Mouse (Mus musculus) adrenal gland, adult 8-10 months (tissue): ENCODE data around the gene Serpina1b. TPM values are rescaled to one million over a fixed set of nuclear protein-coding genes. Genes with fewer than 3 reads are reported as not detected.
A peak's percentile ranks its signal among the peaks of the same experiment; 100 is the strongest.
"Not testable (repeated sequence)": the region's sequence is repeated elsewhere in the genome, so short reads cannot be mapped to it uniquely, and the experiment has no call there.

Source experiments
- DNase-seq: peaks from one replicate; pipeline ENCODE4 v3.0.0; 2022
- total RNA-seq, 4 experiments: library from RNA; stranded (reverse); gene quantifications; 2 replicates each; pipeline ENCODE4 v1.2.4; 2022

Serpina1b gene
- 1 to 10 TPM in 3 of 4 experiments, under 1 TPM in 1; 0.86 to 4.1 (median 1.9) TPM for total RNA-seq

GRCm38 (mm10) chr12:103830273-103830672, at the start of gene Serpina1b:
Serpina1b (minus strand) TSS chr12:103830373.
- not testable (repeated sequence) for DNase-seq

DNA sequence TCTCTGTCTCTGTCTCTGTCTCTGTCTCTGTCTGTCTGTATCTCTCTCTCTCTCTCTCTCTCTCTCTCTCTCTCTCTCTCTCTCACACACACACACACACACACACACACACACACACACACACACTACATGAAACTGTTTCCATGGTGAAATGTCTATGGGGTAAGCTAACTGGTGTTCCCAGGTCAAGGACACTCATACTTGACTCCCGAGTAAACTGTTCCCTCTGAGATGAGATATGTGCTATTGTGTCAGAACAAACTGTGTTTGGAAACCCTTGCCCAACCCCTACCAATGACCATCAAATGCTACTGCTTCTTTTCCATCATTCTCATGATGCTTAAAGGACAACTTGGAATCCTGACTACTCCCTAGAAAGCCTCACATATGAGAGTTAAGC, 36.7 kb upstream of the Serpina1b start:
- peak; percentile 13 for DNase-seq

- DNase-seq = not testable (repeated sequence)
These were observed 33.2 kb upstream of the Serpina1b start, which contains the start of gene Serpina1a for GRCm38 (mm10) chr12:103863101-103863974. Serpina1a (minus strand) TSS chr12:103863562.

DNA sequence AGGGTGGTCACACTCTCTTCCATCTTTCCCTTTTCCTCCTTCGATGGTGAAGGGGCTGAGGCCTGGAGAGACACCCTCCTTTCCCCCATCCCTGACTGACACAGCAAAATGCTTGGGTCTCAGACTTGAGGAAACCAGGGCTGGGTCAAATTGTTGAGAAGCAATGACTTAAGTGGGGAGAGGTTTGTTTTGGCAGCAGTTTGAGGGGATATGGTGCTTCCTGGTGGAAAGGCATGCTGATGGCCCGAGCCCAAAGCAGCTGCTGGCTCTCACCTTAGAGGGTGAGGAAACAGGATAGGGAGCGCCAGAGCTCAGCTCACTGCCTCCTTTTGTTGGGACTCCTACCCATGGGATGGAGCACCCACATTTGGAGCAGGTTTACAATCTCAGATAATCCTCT, 30.8 kb upstream of the Serpina1b start:
- no peak for DNase-seq

GRCm38 (mm10) chr12:103860571-103860970, 30.4 kb upstream of the Serpina1b start:
- not testable (repeated sequence) for DNase-seq

GRCm38 (mm10) chr12:103859584-103859983, 29.4 kb upstream of the Serpina1b start:
- not testable (repeated sequence) for DNase-seq

DNA sequence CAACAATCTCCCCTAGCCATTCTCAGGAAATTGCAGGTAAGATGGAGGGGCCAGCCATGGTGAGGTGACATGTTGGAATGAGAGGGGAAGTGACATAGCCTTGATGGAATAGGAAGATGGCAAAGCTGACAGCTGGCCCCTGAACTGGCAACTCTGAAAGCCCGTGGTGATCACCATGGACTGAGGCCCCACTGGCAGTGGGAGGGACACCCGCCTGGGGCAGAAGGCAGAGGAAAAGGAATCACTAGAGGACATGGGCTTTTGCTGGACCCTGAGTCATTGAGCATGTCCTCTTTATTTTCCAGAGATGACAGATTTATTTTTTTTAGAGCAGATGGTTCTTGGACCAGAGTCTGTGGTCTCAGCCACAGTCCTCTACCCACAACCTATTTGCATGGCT, 22.9 kb upstream of the Serpina1b start:
- DNase-seq = not testable (repeated sequence)

GRCm38 (mm10) chr12:103827661-103828372, 2.4 kb downstream of the Serpina1b start:
- not testable (repeated sequence) for DNase-seq

- peak; percentile 43 for DNase-seq
These were observed 6.3 kb downstream of the Serpina1b start for GRCm38 (mm10) chr12:103823826-103824225.

- DNase-seq = not testable (repeated sequence)
These were observed 56.8 kb downstream of the Serpina1b start, which contains the start of gene Serpina1d for GRCm38 (mm10) chr12:103773246-103773851. Serpina1d (minus strand) TSS chr12:103773592.

GRCm38 (mm10) chr12:103770597-103770996, 59.6 kb downstream of the Serpina1b start:
- DNase-seq = not testable (repeated sequence)

DNA sequence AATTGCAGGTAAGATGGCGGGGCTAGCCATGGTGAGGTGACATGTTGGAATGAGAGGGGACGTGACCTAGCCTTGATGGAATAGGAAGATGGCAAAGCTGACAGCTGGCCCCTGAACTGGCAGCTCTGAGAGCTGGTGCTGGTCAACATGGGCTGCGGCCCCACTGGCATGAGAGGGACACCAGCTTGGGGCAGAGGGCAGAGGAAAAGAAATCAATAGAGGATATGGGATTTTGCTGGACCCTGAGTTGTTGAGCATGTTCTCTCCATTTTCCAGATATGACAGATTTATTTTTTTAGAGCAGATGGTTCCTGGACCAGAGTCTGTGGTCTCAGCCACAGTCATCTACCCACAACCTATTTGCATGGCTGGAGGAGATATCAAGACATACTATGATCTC, 67.1 kb downstream of the Serpina1b start:
- DNase-seq = not testable (repeated sequence)

DNA sequence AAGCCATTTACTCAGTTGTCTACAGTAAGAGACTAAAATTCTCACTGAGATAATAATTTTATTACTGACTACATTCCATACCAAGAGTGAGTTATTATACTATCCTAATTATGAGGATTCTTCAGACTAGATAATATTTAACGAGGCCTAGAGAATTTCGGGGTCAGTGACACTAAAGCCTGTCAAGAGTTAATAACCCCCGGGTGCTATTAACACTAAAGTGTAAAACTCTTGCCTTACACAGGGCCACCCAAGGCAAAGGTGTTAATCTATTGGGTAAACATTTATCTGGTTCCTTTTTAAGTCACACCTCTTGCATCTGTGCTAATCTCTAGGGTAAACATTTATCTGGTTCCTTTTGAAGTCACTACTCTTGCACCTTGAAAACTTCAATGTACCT, 69.9 kb downstream of the Serpina1b start:
- DNase-seq = not testable (repeated sequence)

DNA sequence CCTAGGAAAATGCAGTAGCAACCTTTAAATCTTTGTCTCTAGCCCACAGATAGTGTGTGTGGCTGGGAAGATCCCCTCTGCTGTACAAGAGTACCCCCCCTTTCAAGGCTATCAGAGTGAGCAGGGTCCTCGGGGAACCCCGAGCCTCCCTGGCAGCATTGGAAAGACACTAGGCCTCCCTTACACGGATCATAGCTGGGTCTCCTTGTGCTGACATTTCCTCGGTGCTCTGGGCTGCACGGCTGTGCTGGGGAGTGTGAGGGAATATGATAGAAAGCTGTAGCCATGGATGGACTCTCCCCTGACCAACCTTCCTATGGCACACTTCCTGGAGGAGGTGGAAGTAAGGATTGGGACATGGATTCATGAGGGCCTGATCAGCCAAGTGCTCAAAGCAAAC, 84.2 kb downstream of the Serpina1b start:
- not testable (repeated sequence) for DNase-seq

- not testable (repeated sequence) for DNase-seq
These were observed 92.2 kb downstream of the Serpina1b start for GRCm38 (mm10) chr12:103737791-103738580.

DNA sequence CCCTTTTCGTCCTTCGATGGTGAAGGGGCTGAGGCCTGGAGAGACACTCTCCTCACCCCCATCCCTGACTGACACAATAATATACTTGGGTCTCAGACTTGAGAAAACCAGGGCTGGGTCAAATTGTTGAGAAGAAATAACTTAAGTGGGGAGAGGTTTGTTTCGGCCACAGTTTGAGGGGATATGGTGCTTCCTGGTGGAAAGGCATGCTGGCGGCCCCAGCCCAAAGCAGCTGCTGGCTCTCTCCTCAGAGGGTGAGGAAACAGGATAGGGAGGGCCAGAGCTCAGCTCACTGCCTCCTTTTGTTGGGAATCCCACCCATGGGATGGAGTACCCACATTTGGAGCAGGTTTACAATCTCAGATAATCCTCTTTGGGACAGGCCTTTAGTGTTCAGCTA, 94.6 kb downstream of the Serpina1b start:
- DNase-seq = not testable (repeated sequence)

DNA sequence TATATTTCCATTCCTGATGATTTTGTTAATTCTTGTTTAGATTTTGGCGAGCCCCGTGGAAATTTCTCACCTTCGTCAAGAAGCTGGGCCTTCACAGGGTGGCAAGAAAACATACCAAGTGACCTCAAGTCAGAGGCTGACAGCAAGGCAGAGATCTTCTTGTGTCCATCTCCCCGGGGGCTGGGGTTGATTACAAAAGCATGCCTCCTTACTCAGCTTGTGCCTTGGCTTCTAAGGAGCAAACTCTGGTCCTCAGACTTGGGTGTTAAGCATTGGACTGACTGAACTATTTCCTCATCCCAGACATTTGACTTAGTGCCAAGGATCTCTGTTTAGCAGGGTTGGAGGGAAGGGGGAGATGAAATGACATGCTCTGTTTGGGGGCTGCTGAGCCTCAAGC, 95.1 kb downstream of the Serpina1b start:
- DNase-seq = not testable (repeated sequence)

- peak; percentile 18 for DNase-seq
These were observed 118.6 kb downstream of the Serpina1b start for GRCm38 (mm10) chr12:103711537-103711936.

GRCm38 (mm10) chr12:103710405-103710804, 119.8 kb downstream of the Serpina1b start:
- no peak for DNase-seq

DNA sequence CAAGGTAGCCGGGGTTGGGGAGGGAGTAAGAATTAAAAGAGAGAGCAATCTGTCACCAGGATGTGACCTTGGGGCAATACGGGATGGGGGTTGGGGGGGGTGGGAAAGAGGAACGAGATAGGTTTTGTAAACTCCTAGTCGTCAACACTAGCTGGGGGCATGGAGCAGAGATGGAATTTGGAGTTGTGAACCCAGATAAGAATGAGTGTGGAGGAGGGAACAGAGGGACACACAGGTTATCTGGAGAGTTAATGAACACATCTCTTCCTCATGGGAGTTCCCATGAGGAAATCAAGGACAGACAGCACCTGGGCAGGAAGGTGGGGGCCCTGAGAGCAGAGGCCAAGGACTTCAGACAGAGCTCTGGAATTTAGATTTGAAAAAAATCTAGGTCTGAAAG, 124.1 kb downstream of the Serpina1b start:
- DNase-seq = no peak

GRCm38 (mm10) chr12:103705547-103705946, 124.6 kb downstream of the Serpina1b start:
- DNase-seq = no peak
